Mouse (Mus musculus) liver, embryonic 12.5 days (tissue): ENCODE measurements around the gene Trappc5. TPM values are rescaled to one million over a fixed set of nuclear protein-coding genes. Genes with fewer than 3 reads are reported as not detected.

Experiments
- ATAC-seq: fragments of 200-750 bp; cut with Nextera tagmentation; 2 replicates; pipeline ENCODE4 v1.8.0; 2017; ENCODE audit warnings: moderate number of reproducible peaks, mild to moderate bottlenecking, moderate library complexity
- H3K27ac ChIP-seq: fragments of 300-500 bp; sonication (generic); 2 replicates; pipeline ENCODE4 v1.5.1; 2016; ENCODE audit warnings: mild to moderate bottlenecking
- H3K27me3 ChIP-seq: fragments of 300-500 bp; sonication (generic); replicated peaks from 2 replicates; pipeline ENCODE4 v1.6.1; 2016; ENCODE audit warnings: mild to moderate bottlenecking, moderate library complexity
- H3K36me3 ChIP-seq: fragments of 300-500 bp; sonication (generic); 2 replicates; pipeline ENCODE4 v1.6.1; 2016; ENCODE audit warnings: mild to moderate bottlenecking, moderate library complexity
- H3K4me1 ChIP-seq: fragments of 300-500 bp; sonication (generic); 2 replicates; pipeline ENCODE4 v1.6.1; 2016
- H3K4me2 ChIP-seq: fragments of 300-500 bp; sonication (generic); 2 replicates; pipeline ENCODE4 v1.6.1; 2016; ENCODE audit warnings: mild to moderate bottlenecking, moderate library complexity
- H3K4me3 ChIP-seq: fragments of 300-500 bp; sonication (generic); 2 replicates; pipeline ENCODE4 v1.5.1; 2016; ENCODE audit warnings: mild to moderate bottlenecking, moderate library complexity
- H3K9ac ChIP-seq: fragments of 300-500 bp; sonication (generic); 2 replicates; pipeline ENCODE4 v1.6.1; 2016; ENCODE audit warnings: mild to moderate bottlenecking, moderate library complexity
- H3K9me3 ChIP-seq: fragments of 300-500 bp; sonication (generic); replicated peaks from 2 replicates; pipeline ENCODE4 v1.6.1; 2016; ENCODE audit warnings: mild to moderate bottlenecking, moderate library complexity
- WGBS: fragments of 180-500 bp; shearing (Covaris S2); methylation state at CpG from one replicate; pipeline ENCODE4 v1.1.7; 2016; ENCODE audit not compliant: insufficient replicate concordance; 5-methylcytosine and 5-hydroxymethylcytosine counted together
- polyA plus RNA-seq: library from polyadenylated mRNA; unstranded; fragments of >200 nt; fragmentation: Nextera tagmentation; extraction: Ambion mirVana; gene quantifications from 2 replicates; pipeline ENCODE4 v1.2.1, GENCODE M21; 2016

Trappc5 gene
- 22.1 and 22.8 TPM in 2 replicates for polyA plus RNA-seq

- no peaks in the 10 kb centered on the region for H3K9me3 ChIP-seq
- H3K9ac ChIP-seq: peak within 1 kb of the TSS; percentile 86
- H3K36me3 ChIP-seq: peaks cover 30% of the 10 kb centered on the region
- H3K27ac ChIP-seq: peak within 1 kb of the TSS; percentile 87
- H3K4me3 ChIP-seq: peak within 1 kb of the TSS; percentile 75
- peak within 1 kb of the TSS; percentile 83 for H3K4me2 ChIP-seq
- no peaks in the 10 kb centered on the region for H3K27me3 ChIP-seq
- peak; percentile 89 for ATAC-seq
- 1% methylated on average over 61 of the region's 61 CpGs for WGBS
- H3K4me1 ChIP-seq: peaks cover 26% of the 10 kb centered on the region
Observed at GRCm38 (mm10) chr8:3676131-3676992, at the start of gene Trappc5. Gene Trappc5 (plus strand): TSS chr8:3676299.

DNA sequence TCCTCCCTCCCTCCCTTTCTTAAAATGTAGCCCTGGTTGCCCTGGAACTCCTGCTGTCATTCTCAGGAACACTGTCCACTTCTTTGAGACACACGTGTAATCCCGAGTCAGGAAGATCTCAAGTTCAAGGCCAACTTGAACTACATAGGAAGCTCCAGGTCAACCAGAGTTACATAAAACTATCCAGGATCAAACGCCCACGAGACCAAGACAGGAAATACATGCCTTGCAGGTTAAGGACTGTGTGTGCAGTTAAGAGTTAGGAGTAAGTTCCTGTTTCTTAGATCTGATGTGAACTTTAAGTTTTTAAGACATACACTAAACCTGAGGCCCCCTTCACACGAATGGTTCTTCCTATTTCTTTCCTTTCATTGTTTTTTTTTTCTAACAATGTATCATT is 49.1 kb upstream of the Trappc5 start:
- Histone ChIP-seq H3K27ac (no peak overlapping the region), H3K4me3 (no peak overlapping the region), H3K9me3 (no peaks in the 10 kb centered on the region), H3K9ac (no peak overlapping the region), H3K4me1 (peaks cover 21% of the 10 kb centered on the region), H3K4me2 (no peak overlapping the region), H3K36me3 (no peaks in the 10 kb centered on the region), H3K27me3 (0 out of 2 replicates have a peak, but pooled peaks cover 4% of the 10 kb centered on the region)
- no peak for ATAC-seq
- WGBS: 26% methylated on average over 5 of the region's 5 CpGs

DNA sequence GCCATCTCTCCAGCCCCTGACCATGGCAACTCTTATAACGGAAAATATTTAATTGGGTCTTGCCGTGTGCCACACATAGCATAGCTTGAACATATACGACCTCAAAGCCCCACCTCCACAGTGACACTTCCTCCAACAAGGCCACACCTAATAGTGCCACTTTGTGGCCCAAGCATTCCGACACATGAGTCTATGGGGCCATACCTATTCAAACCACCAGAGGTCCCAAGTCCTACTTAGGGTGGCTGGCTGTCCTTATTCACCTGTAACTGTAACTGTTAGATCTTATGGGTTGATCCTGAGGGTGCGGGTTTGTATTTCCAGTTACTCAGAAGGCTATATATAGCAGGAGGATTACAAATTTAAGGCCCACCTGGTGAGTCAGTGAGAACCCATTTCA is 48.1 kb upstream of the Trappc5 start:
- ATAC-seq: no peak
- Histone ChIP-seq H3K27ac (no peak overlapping the region), H3K9me3 (no peaks in the 10 kb centered on the region), H3K36me3 (peaks cover 2% of the 10 kb centered on the region), H3K9ac (no peak overlapping the region), H3K4me2 (no peak overlapping the region), H3K4me3 (no peak overlapping the region), H3K4me1 (peaks cover 23% of the 10 kb centered on the region), H3K27me3 (0 out of 2 replicates have a peak, but pooled peaks cover 4% of the 10 kb centered on the region)
- WGBS: 34% methylated on average over 5 of the region's 5 CpGs

GRCm38 (mm10) chr8:3630647-3631477 is 45.2 kb upstream of the Trappc5 start, which contains the start of gene Stxbp2:
Gene Stxbp2 (plus strand): TSS chr8:3630955.
- ATAC-seq: peak; percentile 91
- Histone ChIP-seq H3K4me1 (peaks cover 23% of the 10 kb centered on the region), H3K4me3 (peak within 1 kb of the TSS; percentile 80), H3K36me3 (peaks cover 30% of the 10 kb centered on the region), H3K4me2 (peak within 1 kb of the TSS; percentile 85), H3K9ac (peak within 1 kb of the TSS; percentile 77), H3K27me3 (0 out of 2 replicates have a peak, but pooled peaks cover 4% of the 10 kb centered on the region), H3K27ac (peak within 1 kb of the TSS; percentile 66), H3K9me3 (no peaks in the 10 kb centered on the region)
- 5% methylated on average over 47 of the region's 47 CpGs for WGBS

- 2% methylated on average over 8 of the region's 8 CpGs for WGBS
- peak overlapping the region; percentile 77 for H3K9ac ChIP-seq
- H3K4me3 ChIP-seq: peak overlapping the region; percentile 80
- peak; percentile 63 for ATAC-seq
- no peaks in the 10 kb centered on the region for H3K9me3 ChIP-seq
- H3K36me3 ChIP-seq: peaks cover 36% of the 10 kb centered on the region
- H3K4me1 ChIP-seq: peaks cover 23% of the 10 kb centered on the region
- 0 out of 2 replicates have a peak, but pooled peaks cover 4% of the 10 kb centered on the region for H3K27me3 ChIP-seq
- peak overlapping the region; percentile 66 for H3K27ac ChIP-seq
- peak overlapping the region; percentile 85 for H3K4me2 ChIP-seq
Observed at GRCm38 (mm10) chr8:3631478-3631875, 44.6 kb upstream of the Trappc5 start.

- Histone ChIP-seq H3K36me3 (peaks cover 25% of the 10 kb centered on the region), H3K27me3 (0 out of 2 replicates have a peak, but pooled peaks cover 4% of the 10 kb centered on the region), H3K4me2 (no peak overlapping the region), H3K9ac (no peak overlapping the region), H3K4me3 (no peak overlapping the region), H3K4me1 (no peaks in the 10 kb centered on the region), H3K9me3 (no peaks in the 10 kb centered on the region), H3K27ac (no peak overlapping the region)
- peak; percentile 78 for ATAC-seq
- 12% methylated on average over 5 of the region's 5 CpGs for WGBS
Observed at GRCm38 (mm10) chr8:3645804-3646203, 30.3 kb upstream of the Trappc5 start.

- Histone ChIP-seq H3K27me3 (0 out of 2 replicates have a peak, but pooled peaks cover 6% of the 10 kb centered on the region), H3K4me2 (no peak overlapping the region), H3K4me1 (no peaks in the 10 kb centered on the region), H3K36me3 (peaks cover 13% of the 10 kb centered on the region), H3K27ac (no peak overlapping the region), H3K9me3 (no peaks in the 10 kb centered on the region), H3K9ac (no peak overlapping the region), H3K4me3 (no peak overlapping the region)
- WGBS: 66% methylated on average over 6 of the region's 6 CpGs
- no peak for ATAC-seq
Observed at GRCm38 (mm10) chr8:3646824-3647531, 29.1 kb upstream of the Trappc5 start.

DNA sequence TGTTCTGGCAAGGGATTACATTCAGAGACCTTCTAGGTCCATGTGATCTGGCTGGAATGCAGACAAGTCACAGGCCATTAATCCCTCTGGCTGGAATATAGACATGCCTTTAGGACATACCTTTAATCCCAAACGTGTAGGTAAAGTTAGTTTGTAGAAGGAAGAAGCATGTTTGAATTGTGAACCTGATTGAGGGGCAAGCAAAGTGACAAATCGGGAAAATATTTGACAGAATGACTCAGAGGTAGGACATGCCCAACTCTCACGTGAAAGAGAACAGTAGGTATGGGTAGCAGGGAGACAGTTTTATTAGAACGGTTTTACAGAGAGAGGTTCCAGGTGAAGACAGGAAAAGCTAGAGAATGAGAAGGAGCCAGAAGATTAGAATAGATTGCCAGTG is 28.5 kb upstream of the Trappc5 start:
- ATAC-seq: no peak
- no peak overlapping the region for H3K9ac ChIP-seq
- H3K36me3 ChIP-seq: peaks cover 7% of the 10 kb centered on the region
- no peaks in the 10 kb centered on the region for H3K9me3 ChIP-seq
- H3K4me1 ChIP-seq: no peaks in the 10 kb centered on the region
- 60% methylated on average over 4 of the region's 4 CpGs for WGBS
- H3K27ac ChIP-seq: no peak overlapping the region
- H3K4me3 ChIP-seq: no peak overlapping the region
- H3K27me3 ChIP-seq: peaks cover 11% of the 10 kb centered on the region; the same call in 1 of the 2 replicates
- H3K4me2 ChIP-seq: no peak overlapping the region

DNA sequence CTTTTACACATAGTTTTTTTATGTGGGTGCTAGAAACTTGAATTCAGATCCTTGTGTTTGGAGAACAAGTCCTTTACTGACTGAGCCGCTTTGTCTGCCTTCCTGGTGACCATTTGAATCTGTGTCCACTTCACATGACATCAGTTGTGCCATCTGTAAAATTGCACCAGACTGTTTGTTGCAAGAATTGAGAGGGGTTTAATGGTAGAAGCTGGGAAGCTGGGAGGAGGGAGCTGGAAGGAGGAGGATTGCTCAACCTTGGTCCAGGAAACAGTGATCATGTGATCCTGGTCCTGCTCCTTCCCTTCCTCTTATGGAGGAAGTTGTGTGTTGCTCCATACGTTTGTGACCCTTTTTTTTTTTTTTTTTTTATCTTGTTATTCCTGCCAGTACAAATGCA is 27.8 kb upstream of the Trappc5 start:
- no peak overlapping the region for H3K27ac ChIP-seq
- ATAC-seq: no peak
- no peak overlapping the region for H3K4me3 ChIP-seq
- no peak overlapping the region for H3K4me2 ChIP-seq
- H3K9me3 ChIP-seq: no peaks in the 10 kb centered on the region
- peaks cover under 1% of the 10 kb centered on the region for H3K36me3 ChIP-seq
- H3K9ac ChIP-seq: no peak overlapping the region
- WGBS: 62% methylated on average over 2 of the region's 2 CpGs
- peaks cover 14% of the 10 kb centered on the region; the same call in 1 of the 2 replicates for H3K27me3 ChIP-seq
- no peaks in the 10 kb centered on the region for H3K4me1 ChIP-seq

DNA sequence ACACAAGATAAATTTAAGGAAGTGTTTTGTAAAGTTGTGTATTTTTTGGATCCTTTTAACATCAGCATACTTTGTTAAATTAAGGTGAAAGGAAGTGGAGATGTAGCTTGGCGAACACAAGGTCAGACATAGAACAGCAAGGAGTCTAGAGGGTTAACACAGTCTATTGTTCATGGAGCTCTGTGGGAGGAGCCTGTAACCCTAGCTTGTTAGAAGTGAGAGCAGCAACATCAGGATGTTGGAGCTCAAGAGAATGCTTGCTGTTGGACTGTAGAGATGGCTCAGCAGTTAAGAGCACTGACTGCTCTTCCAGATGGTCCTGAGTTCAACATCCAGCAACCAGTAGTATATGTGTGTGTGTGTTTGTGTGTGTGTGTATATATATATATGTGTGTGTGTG is 27.1 kb upstream of the Trappc5 start:
- Histone ChIP-seq H3K27ac (no peak overlapping the region), H3K9me3 (no peaks in the 10 kb centered on the region), H3K4me2 (peak overlapping the region; percentile 31), H3K4me3 (no peak overlapping the region), H3K4me1 (no peaks in the 10 kb centered on the region), H3K27me3 (peaks cover 14% of the 10 kb centered on the region; the same call in 1 of the 2 replicates), H3K36me3 (no peaks in the 10 kb centered on the region), H3K9ac (no peak overlapping the region)
- WGBS: 29% methylated on average over 1 of the region's 1 CpGs
- ATAC-seq: no peak

- Histone ChIP-seq H3K27ac (no peak overlapping the region), H3K4me3 (no peak overlapping the region), H3K9ac (no peak overlapping the region), H3K4me2 (no peak overlapping the region), H3K36me3 (no peaks in the 10 kb centered on the region), H3K4me1 (no peaks in the 10 kb centered on the region), H3K9me3 (no peaks in the 10 kb centered on the region), H3K27me3 (peaks cover 24% of the 10 kb centered on the region)
- ATAC-seq: no peak
- 34% methylated on average over 3 of the region's 3 CpGs for WGBS
Observed at GRCm38 (mm10) chr8:3652845-3653244, 23.3 kb upstream of the Trappc5 start.
